Mouse (Mus musculus): Measurements from ENCODE around the gene Klf16. TPM values are rescaled to one million over a fixed set of nuclear protein-coding genes. Genes with fewer than 3 reads are reported as not detected.

Klf16 gene
- 57.0 and 74.9 TPM in 2 replicates for polyA plus RNA-seq (2012; rRNA removed)

DNA sequence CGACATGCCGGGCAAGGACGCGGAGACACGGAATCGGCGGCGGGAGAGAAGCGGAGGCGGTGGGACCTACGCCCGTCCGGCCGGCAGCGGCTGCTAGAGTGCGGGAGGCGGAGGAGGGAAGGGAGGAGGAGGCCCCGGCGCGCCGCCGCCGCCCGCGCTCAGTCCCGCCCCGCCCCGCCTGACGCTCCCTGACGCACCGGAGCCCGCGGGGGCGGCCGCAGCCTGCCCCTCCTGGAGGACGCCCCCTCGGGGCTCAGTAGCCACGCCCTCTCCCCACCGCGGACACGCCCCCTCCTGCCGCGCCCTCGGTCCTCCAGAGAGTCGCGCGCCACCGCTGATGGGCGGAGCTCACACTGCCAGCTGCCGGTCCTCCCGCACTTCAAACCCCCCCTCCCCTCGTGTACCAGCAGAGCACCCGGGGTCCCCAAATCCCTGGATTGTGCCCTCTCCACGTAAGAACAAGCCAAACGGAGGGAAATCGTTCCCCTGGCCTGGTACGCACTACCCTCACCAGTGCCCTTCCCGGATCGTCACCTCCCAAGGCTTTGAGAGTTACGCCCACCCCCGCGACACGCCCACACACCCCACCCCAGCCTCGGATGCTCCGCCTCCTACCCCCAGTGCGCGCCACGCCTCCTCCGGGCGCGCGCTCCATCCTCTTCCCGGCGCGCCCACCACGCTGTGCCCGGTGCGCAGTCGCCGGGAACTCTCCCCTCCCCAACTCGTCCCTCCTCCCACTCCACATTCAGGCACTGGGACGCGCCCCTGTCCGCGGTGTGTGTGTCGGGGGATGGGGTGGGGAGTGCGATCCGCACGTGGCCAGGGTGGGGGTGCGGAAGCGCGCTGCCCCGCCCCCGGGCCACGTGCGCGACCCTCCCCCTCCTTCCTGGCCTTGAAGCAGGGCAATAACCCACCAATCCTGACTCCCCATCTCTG lies at the start of gene Klf16:
Gene Klf16, minus strand, starts transcription at position 127 of the 936 bp plus-strand sequence.

DNA sequence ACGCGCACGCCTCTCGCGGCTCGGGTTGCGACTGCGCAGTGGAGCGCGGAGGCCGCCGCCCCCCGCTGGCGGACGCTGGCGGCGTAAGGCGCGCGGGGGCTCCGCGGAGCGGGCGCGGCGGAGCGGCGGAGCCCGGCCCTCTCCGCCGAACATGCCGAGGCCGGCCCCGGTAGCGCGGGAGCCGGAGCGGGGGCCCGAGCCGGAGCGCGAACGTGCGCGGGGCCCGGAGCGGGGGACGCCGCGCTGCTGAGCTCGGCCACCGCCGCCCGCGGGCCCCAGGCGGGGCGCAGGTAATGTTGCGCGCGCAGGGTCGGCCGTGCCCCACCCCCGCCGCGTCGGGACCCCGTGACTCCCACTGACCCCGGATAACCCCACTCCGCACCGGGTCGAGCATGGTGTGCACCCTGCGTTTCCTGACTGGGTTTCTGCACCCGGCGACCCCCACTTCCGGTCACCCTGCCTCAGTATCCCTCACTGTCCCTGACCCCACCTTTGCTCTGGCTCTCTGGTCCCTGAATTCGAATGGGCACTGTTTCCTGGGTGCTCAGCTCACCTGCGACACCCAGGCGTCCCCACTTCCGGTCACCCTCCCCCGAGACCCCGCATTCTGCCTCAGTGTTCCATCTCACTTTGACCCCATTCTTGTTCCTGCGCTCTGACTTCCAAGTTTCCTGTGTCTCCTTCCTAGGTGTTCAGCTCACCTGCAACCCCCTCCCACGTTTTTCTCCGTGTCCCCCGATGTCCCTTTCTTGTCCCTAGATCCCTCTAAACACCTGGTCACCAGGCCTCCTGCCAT lies 45.7 kb upstream of the Klf16 start, which contains the start of gene Csnk1g2:
Gene Csnk1g2, plus strand, starts transcription at position 178 of the 796 bp plus-strand sequence.

DNA sequence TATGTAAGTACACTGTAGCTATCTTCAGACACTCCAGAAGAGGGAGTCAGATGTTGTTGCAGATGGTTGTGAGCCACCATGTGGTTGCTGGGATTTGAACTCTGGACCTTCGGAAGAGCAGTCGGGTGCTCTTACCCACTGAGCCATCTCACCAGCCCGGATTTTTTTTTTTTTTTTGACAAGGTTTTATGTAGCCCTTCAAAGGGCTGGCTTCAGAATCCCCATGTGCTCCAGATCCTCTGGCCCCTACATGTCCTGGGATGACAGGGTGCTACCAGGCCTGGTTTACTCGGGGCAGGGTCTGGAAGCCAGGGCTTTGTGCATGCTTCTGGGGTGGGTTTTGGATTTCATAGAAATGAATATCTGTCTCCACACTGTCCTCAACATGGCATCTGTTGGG lies 28.6 kb upstream of the Klf16 start, which contains the start of gene Gm49322:
Gene Gm49322, plus strand, starts transcription at position 301 of the 400 bp plus-strand sequence.

DNA sequence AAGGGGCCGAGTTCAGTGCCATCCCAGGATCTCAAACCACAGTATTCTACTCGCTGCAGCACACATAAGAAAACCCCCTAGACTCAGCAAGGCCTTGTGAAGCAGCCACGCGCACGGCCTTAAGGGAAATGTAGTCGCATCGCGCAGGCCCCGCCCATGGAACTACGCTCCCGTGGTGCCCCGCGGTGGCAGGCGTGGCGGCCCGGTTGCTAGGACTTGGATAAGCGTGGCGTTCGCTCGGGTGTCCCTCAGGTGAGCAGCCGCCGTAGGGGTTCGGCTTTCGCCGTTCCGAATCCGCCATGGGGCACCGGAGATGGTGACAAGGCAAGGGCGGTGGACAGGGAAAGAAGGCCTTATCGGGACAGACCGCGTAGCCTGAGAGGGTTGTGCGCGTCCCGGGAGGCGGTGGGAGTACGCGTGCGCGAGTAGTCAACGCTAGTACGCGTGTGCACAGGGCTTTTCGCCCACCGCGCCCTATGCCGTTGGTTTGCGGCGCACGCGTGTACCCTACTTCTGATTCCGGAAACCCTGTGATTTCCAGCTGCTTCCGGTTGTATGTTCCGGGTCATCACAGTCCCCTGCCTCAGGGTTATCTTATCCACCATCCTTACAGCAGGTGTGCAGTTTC lies 25.7 kb upstream of the Klf16 start, which contains the start of the genes Scamp4 and Adat3:
Gene Scamp4, plus strand, starts transcription at position 175 of the 628 bp plus-strand sequence.
Gene Adat3, plus strand, starts transcription at position 183 of the 628 bp plus-strand sequence.

DNA sequence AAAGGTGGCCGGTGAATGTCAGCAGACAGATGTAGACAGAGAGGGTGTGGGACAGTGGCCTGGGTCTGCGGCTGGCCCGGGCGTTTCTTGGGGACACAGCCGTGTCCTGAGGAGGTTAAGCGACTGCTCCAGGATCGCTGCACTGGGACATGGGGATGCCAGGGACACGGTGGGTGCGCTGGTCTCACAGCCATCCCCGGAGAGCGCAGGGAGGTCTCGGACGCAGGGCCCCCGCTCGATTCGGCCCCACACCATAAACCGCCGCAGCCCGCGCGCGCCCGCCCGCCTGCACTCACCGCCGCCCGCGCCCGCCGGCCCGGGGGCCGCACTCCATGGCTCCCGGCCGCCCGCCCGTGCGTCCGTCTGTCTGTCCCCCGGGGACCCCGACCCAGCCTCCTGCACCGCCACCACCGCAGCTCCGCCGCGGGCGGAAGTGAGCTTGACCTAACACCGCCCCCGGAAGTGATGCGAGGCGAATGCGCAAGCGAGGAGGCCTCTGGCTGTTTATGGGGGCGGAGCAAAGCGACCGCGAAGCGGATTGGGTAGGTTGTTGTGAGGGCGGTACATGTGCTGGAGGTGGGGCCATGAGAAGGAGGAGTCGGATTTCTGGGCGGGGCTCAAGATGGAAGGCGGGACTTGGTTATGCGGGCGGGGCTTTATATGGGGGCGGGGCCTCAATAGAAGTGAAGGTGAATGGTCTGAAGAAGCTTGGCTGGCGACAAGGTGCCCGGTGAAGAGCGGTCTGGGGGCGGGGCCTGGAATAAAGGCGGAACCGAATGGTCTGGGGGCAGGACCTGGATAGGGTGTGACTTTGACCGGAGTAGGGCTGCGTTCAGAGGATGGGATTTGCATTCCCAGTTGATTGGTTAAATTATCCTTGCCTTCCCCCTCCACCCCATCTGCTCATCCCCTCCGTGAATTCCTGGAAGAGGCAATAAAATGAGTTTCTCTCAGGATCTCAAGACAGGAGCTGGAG lies 13.0 kb upstream of the Klf16 start, which contains the start of gene Abhd17a:
Gene Abhd17a, minus strand, starts transcription at position 463 of the 976 bp plus-strand sequence.

DNA sequence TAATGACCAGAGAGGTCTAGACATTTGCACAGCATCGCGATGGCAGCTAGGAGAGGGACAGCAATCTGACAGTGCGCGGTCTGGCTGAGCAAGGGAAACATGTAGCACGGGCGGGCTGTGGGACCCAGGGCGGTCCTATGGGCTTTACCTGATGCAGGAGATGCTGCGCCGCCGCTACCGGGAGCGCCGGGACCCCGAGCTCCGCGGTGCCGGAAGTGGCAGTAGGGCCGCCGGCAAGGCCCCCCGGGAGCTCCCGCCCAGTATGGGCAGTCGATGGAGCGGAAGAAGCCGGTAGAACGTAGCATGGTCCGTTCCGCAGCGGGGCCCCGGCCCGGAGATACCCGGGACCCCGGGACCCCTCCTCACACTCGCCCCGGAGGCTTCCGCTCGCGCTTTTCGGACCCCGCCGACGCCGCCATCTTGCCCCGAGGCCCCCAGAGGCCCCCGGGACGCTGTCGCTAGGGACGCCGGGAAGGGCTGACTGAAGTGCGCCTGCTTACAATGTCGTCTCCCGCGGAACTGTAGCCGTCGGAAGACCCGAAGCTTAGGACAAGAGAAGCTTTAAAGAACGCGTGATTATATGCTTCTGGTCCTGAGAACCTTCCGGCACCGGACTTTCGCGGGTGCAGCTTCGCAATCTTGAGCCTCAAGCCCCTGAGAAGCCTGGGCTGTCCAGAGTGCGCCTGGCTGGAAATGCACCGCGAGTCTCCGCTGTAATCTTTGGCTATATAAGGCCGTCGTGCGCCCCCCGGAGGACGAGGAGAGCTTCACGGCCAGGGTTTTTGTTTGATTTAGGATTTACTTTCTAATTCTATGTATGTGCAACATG lies 15.8 kb downstream of the Klf16 start, which contains the start of gene Rexo1:
Gene Rexo1, minus strand, starts transcription at position 445 of the 829 bp plus-strand sequence.

DNA sequence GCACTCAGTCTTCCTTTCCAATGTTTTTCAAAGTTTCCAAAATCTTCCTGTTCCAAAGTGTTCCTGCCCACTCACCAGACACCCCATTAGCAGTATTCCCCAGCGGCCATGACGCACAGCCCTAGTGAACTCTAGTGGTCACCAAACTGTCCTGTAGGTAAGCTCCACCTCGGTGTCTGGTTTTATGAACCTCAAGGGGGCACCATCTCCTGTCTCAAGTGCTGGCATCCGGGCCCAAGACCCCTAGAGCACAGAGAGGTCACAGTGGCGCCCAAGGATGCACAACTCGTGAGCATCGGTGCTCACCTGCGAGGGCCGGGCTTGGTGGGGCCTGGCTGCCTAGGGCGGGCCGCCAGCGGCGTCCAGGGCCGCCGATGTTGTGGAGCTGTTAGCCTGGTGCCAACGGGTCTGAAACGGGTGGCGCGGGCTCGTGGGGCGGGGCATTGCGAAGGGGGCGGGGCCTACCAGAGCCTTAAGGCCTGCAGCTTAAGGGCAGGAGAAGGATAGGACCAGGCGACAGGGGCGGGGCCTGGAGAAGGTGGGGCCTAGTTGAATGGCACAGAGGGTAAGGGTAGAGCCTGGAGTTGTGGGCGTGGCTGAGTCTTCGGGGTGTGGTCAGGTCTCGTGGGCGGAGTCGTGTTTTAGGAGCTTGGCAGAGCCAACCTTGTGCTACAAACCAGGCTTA lies 38.3 kb downstream of the Klf16 start, which contains the start of gene Atp8b3:
Gene Atp8b3, minus strand, starts transcription at position 415 of the 685 bp plus-strand sequence.

Other genes with a start within 250 kb of the Klf16 start
- gene Pcsk4, start 247.8 kb downstream of the Klf16 start, polyA plus RNA-seq (2012; rRNA removed), result 17.4 and 20.3 TPM in 2 replicates
- 8.6 and 13.7 TPM in 2 replicates for gene Reep6, start 247.4 kb downstream of the Klf16 start, polyA plus RNA-seq (2012; rRNA removed)
- gene Adamtsl5, start 228.9 kb downstream of the Klf16 start, polyA plus RNA-seq (2012; rRNA removed), result 18.5 and 21.2 TPM in 2 replicates
- 8.2 and 10.0 TPM in 2 replicates for gene Plk5, start 220.9 kb downstream of the Klf16 start, polyA plus RNA-seq (2012; rRNA removed)
- 95.3 and 114 TPM in 2 replicates for gene Mex3d, start 189.7 kb downstream of the Klf16 start, polyA plus RNA-seq (2012; rRNA removed)
- 266 and 282 TPM in 2 replicates for gene Mbd3, start 177.8 kb downstream of the Klf16 start, polyA plus RNA-seq (2012; rRNA removed)
- 1,515 and 1,936 TPM in 2 replicates for gene Uqcr11, start 170.5 kb downstream of the Klf16 start, polyA plus RNA-seq (2012; rRNA removed)
- gene Tcf3, start 143.7 kb downstream of the Klf16 start, polyA plus RNA-seq (2012; rRNA removed), result 199 and 209 TPM in 2 replicates
- gene Onecut3, start 82.5 kb downstream of the Klf16 start, polyA plus RNA-seq (2012; rRNA removed), result 0.02 and 0.06 TPM in 2 replicates
- 0.19 and 0.22 TPM in 2 replicates for gene Atp8b3, start 38.2 kb downstream of the Klf16 start, polyA plus RNA-seq (2012; rRNA removed)
- gene Rexo1, start 15.8 kb downstream of the Klf16 start, polyA plus RNA-seq (2012; rRNA removed), result 98.1 and 124 TPM in 2 replicates
- 395 and 572 TPM in 2 replicates for gene Abhd17a, start 13.0 kb upstream of the Klf16 start, polyA plus RNA-seq (2012; rRNA removed)
- gene Scamp4, start 25.6 kb upstream of the Klf16 start, polyA plus RNA-seq (2012; rRNA removed), result 130 and 147 TPM in 2 replicates
- gene Adat3, start 25.6 kb upstream of the Klf16 start, polyA plus RNA-seq (2012; rRNA removed), result 31.5 and 40.6 TPM in 2 replicates
- gene Gm49322, start 28.7 kb upstream of the Klf16 start, polyA plus RNA-seq (2012; rRNA removed), result 4.1 and 4.6 TPM in 2 replicates
- 331 and 342 TPM in 2 replicates for gene Csnk1g2, start 45.5 kb upstream of the Klf16 start, polyA plus RNA-seq (2012; rRNA removed)
- 158 and 164 TPM in 2 replicates for gene Btbd2, start 79.8 kb upstream of the Klf16 start, polyA plus RNA-seq (2012; rRNA removed)
- 264 and 300 TPM in 2 replicates for gene Mknk2, start 100.8 kb upstream of the Klf16 start, polyA plus RNA-seq (2012; rRNA removed)
- 39.8 and 44.2 TPM in 2 replicates for gene Mob3a, start 124.7 kb upstream of the Klf16 start, polyA plus RNA-seq (2012; rRNA removed)
- gene Izumo4, start 124.9 kb upstream of the Klf16 start, polyA plus RNA-seq (2012; rRNA removed), result 58.7 and 66.7 TPM in 2 replicates
- 146 and 168 TPM in 2 replicates for gene Ap3d1, start 164.9 kb upstream of the Klf16 start, polyA plus RNA-seq (2012; rRNA removed)
- 45.9 and 51.9 TPM in 2 replicates for gene Dot1l, start 177.9 kb upstream of the Klf16 start, polyA plus RNA-seq (2012; rRNA removed)
- 70.1 and 97.6 TPM in 2 replicates for gene Sf3a2, start 220.9 kb upstream of the Klf16 start, polyA plus RNA-seq (2012; rRNA removed)
- 86.4 and 95.0 TPM in 2 replicates for gene Plekhj1, start 221.3 kb upstream of the Klf16 start, polyA plus RNA-seq (2012; rRNA removed)
- 323 and 349 TPM in 2 replicates for gene Amh, start 227.9 kb upstream of the Klf16 start, polyA plus RNA-seq (2012; rRNA removed)
- gene Jsrp1, start 236.2 kb upstream of the Klf16 start, polyA plus RNA-seq (2012; rRNA removed), result 1.9 and 2.4 TPM in 2 replicates
- 1,197 and 1,370 TPM in 2 replicates for gene Oaz1, start 249.3 kb upstream of the Klf16 start, polyA plus RNA-seq (2012; rRNA removed)